Mouse (Mus musculus): Measurements from ENCODE around the gene Rpl36.

GRCm38 (mm10) chr17:56588921-56589320 lies 24.3 kb upstream of the Rpl36 start:
- TF ChIP-seq EP300 (IDR thresholded peaks at IDR 0.05) (no peak), CTCF (IDR thresholded peaks at IDR 0.05) (no peak)

All from lung, postnatal 0 days (tissue).